Mouse (Mus musculus) ES-E14 (cell line): Measurements from ENCODE around the gene Sec31b. TPM values are rescaled to one million over a fixed set of nuclear protein-coding genes. Genes with fewer than 3 reads are reported as not detected.

Source experiments
- DNase-seq: peaks from one replicate; pipeline ENCODE4 v3.0.0-alpha.2; 2013; ENCODE audit warnings: low read depth, low spot score
- H3K27ac ChIP-seq: 2 replicates; pipeline ENCODE4 v1.5.1; 2012; ENCODE audit warnings: low read depth, mild to moderate bottlenecking, low read length, moderate library complexity, mixed read lengths; ENCODE audit not compliant: poor library complexity, insufficient read depth, severe bottlenecking
- H3K36me3 ChIP-seq: 2 replicates; pipeline ENCODE4 v1.6.1; 2012; ENCODE audit warnings: mild to moderate bottlenecking, low read length, moderate library complexity, mixed read lengths; ENCODE audit not compliant: control insufficient read depth, poor library complexity, insufficient read depth, severe bottlenecking
- H3K4me1 ChIP-seq, 2 experiments: fragments of 150-350 bp in 1 of 2; sonication (generic) in 1 of 2; 2 replicates each; pipeline ENCODE4 v1.6.1; 2012; ENCODE audit warnings: low read length in 2 of 2, mild to moderate bottlenecking in 1 of 2, mixed read lengths in 1 of 2; ENCODE audit not compliant: control insufficient read depth in 2 of 2, insufficient read depth in 2 of 2, poor library complexity in 1 of 2
- H3K4me3 ChIP-seq, 2 experiments: fragments of 150-350 bp in 1 of 2; sonication (generic) in 1 of 2; 2 replicates each; pipeline ENCODE4 v1.5.1; 2012; ENCODE audit warnings: low read length in 2 of 2, low read depth in 1 of 2, mild to moderate bottlenecking in 1 of 2, mixed read lengths in 1 of 2; ENCODE audit not compliant: insufficient read depth in 1 of 2, poor library complexity in 1 of 2, severe bottlenecking in 1 of 2
- H3K9ac ChIP-seq: 2 replicates; pipeline ENCODE4 v1.6.1; 2012; ENCODE audit warnings: low read depth, mild to moderate bottlenecking, low read length, mixed read lengths; ENCODE audit not compliant: poor library complexity, insufficient read depth, severe bottlenecking
- H3K9me3 ChIP-seq: fragments of 150-350 bp; sonication (generic); 2 replicates; pipeline ENCODE4 v1.6.1; 2012; ENCODE audit warnings: low read depth, mild to moderate bottlenecking, low read length; ENCODE audit not compliant: control insufficient read depth, insufficient read depth
- CHD2 ChIP-seq: IDR thresholded peaks from 2 replicates; pipeline ENCODE4 v1.6.1; 2014; ENCODE audit warnings: mild to moderate bottlenecking, low read depth, low read length, inconsistent platforms
- HCFC1 ChIP-seq: IDR thresholded peaks from 2 replicates; pipeline ENCODE4 v1.6.1; 2012; ENCODE audit warnings: low read length, inconsistent platforms, borderline replicate concordance; ENCODE audit not compliant: insufficient read depth
- MAFK ChIP-seq: IDR thresholded peaks from 2 replicates; pipeline ENCODE4 v1.6.1; 2014; ENCODE audit warnings: mild to moderate bottlenecking, low read depth, low read length, inconsistent platforms; ENCODE audit not compliant: insufficient read depth
- ZC3H11A ChIP-seq: IDR thresholded peaks from 2 replicates; pipeline ENCODE4 v1.6.1; 2012; ENCODE audit warnings: low read depth, mild to moderate bottlenecking, inconsistent platforms, low read length, borderline replicate concordance
- ZNF384 ChIP-seq: IDR thresholded peaks from 2 replicates; pipeline ENCODE4 v1.6.1; 2012; ENCODE audit warnings: low read depth, low read length, inconsistent platforms
- in situ Hi-C, 2 experiments: fragments of 600-800 bp; cut with MboI; formaldehyde crosslinking; loops; one replicate each; pipeline ENCODE4 v1.15.1; 2025; ENCODE audit warnings: low sequenced_read_pairs in 2 of 2, inconsistent platforms in 1 of 2; ENCODE audit not compliant: unreplicated experiment in 2 of 2
- total RNA-seq: library from RNA; depleted of rRNA; stranded (reverse); fragments of 300-350 nt; gene quantifications from 2 replicates; pipeline ENCODE4 v1.2.3, GENCODE M21; 2012

Sec31b gene
- total RNA-seq, 1 experiment, result 0.54 TPM

- in situ Hi-C loops, result no loop called here
- no peaks in the 10 kb centered on the region for H3K9me3 ChIP-seq
- no peak overlapping the region for H3K9ac ChIP-seq
- no peaks in the 10 kb centered on the region for H3K36me3 ChIP-seq
- no peak overlapping the region for H3K4me3 ChIP-seq
- no peak for DNase-seq
- TF ChIP-seq ZNF384 (no peak), MAFK (no peak), HCFC1 (no peak), ZC3H11A (no peak), CHD2 (no peak)
- peaks cover 0 to 7% of the 10 kb centered on the region in 2 experiments; a peak in 1 of 4 replicates for H3K4me1 ChIP-seq
- H3K27ac ChIP-seq, result no peak overlapping the region
Measured at GRCm38 (mm10) chr19:44512601-44513000, 33.1 kb downstream of the Sec31b start.

DNA sequence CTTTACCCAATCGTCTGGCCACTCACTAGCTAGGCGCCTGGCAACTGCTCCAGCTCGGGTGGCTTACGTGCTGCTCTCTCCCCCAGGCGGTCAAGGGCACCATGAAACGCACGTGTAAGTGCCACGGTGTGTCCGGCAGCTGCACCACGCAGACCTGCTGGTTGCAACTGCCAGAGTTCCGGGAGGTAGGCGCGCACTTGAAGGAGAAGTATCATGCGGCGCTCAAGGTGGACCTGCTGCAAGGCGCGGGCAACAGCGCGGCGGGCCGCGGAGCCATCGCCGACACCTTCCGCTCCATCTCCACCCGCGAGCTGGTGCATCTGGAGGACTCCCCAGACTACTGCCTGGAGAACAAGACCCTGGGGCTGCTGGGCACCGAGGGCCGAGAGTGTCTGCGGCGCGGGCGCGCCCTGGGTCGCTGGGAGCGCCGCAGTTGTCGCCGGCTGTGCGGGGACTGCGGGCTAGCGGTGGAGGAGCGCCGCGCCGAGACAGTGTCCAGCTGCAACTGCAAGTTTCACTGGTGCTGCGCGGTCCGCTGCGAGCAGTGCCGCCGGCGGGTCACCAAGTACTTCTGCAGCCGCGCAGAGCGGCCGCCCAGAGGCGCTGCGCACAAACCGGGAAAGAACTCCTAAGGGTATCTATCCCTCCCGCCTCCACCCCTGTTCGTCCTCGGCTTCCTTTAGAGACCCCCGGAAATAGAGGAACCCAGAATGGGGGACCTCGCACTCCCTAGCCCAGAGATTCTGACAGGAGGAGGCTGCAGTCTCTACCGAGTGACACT is 34.0 kb downstream of the Sec31b start:
- peak overlapping the region; percentile 58 to 59 for H3K4me3 ChIP-seq
- H3K9ac ChIP-seq, result no peak overlapping the region
- in situ Hi-C loops, result no loop called here
- no peaks in the 10 kb centered on the region for H3K9me3 ChIP-seq
- no peak for DNase-seq
- H3K27ac ChIP-seq, result no peak overlapping the region
- H3K36me3 ChIP-seq, result no peaks in the 10 kb centered on the region
- H3K4me1 ChIP-seq, result peaks cover 0 to 7% of the 10 kb centered on the region in 2 experiments; a peak in 1 of 4 replicates
- TF ChIP-seq HCFC1 (no peak), ZNF384 (no peak), CHD2 (no peak), ZC3H11A (no peak), MAFK (no peak)

- in situ Hi-C loops, result no loop called here
- H3K27ac ChIP-seq, result no peak overlapping the region
- peak overlapping the region in 1 of 2 experiments; percentile 58; a peak in 1 of 4 replicates for H3K4me3 ChIP-seq
- H3K36me3 ChIP-seq, result no peaks in the 10 kb centered on the region
- DNase-seq, result no peak
- H3K9ac ChIP-seq, result no peak overlapping the region
- no peaks in the 10 kb centered on the region for H3K9me3 ChIP-seq
- peaks cover 0 to 7% of the 10 kb centered on the region in 2 experiments; a peak in 1 of 4 replicates for H3K4me1 ChIP-seq
- TF ChIP-seq MAFK (no peak), ZNF384 (peak; percentile 54; the same call in 1 of the 2 replicates)
Measured at GRCm38 (mm10) chr19:44510534-44511175, 35.0 kb downstream of the Sec31b start.

DNA sequence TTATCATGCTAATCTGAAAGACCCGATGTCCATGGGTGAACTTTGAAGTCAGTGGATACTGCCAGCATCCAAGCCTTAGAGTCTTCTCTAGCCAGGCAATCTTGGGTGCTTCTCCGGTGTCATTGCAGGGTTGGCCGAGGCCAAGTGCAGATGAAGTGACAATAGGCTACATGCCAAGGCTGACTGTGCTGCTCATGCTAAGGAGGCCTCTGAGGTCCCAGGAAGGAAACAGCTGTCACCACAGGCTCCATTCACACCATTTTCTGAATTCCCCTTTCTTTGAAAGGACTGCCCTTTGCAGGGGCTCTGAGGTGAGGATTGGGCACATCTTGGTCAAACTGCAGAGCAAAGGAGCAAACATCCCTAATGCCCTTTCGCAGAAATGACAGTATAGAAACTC is 42.9 kb downstream of the Sec31b start:
- no peak for DNase-seq
- in situ Hi-C loops, result no loop called here
- Histone ChIP-seq H3K9me3 (no peaks in the 10 kb centered on the region), H3K4me1 (no peaks in the 10 kb centered on the region), H3K4me3 (no peak overlapping the region), H3K36me3 (no peaks in the 10 kb centered on the region), H3K9ac (no peak overlapping the region), H3K27ac (no peak overlapping the region)
- no peak for TF ChIP-seq ZNF384
- TF ChIP-seq HCFC1, result no peak
- TF ChIP-seq ZC3H11A, result no peak
- no peak for TF ChIP-seq CHD2
- TF ChIP-seq MAFK, result no peak
